Mouse (Mus musculus) heart, adult 2 months (tissue): ENCODE results near the gene Gabarapl1.

ENCODE experiments used
- CTCF ChIP-seq: fragments of 200-600 bp; IDR thresholded peaks from 2 replicates; pipeline ENCODE4 v1.8.1; 2022; ENCODE audit warnings: antibody characterized with exemption, mild to moderate bottlenecking, moderate library complexity
- EP300 ChIP-seq: fragments of 200-500 bp; IDR thresholded peaks from 2 replicates; pipeline ENCODE4 v1.6.1; 2011; ENCODE audit warnings: low read depth, low read length, control low read depth; ENCODE audit not compliant: insufficient read depth
- POLR2A ChIP-seq: fragments of 200-500 bp; IDR thresholded peaks from 2 replicates; pipeline ENCODE4 v1.6.1; 2011; ENCODE audit warnings: mild to moderate bottlenecking, low read depth, low read length, control low read depth; ENCODE audit not compliant: insufficient read depth

- TF ChIP-seq CTCF (no peak), POLR2A (no peak), EP300 (no peak)
Observed at GRCm38 (mm10) chr6:129534057-129534456, 1.1 kb downstream of the Gabarapl1 start.
